Mouse (Mus musculus) neutrophil, adult 83 days (primary cell): Measurements from ENCODE around the gene Cym. TPM values are rescaled to one million over a fixed set of nuclear protein-coding genes. Genes with fewer than 3 reads are reported as not detected.

Experiments used
- total RNA-seq, 2 experiments: library from RNA; stranded (reverse); gene quantifications; one replicate each; pipeline ENCODE4 v1.2.4; 2023

The Cym gene
- total RNA-seq, result not detected

GRCm38 (mm10) chr3:107221608-107222007 lies at the start of gene Cym:
Gene Cym, minus strand, starts transcription at chr3:107221732.

DNA sequence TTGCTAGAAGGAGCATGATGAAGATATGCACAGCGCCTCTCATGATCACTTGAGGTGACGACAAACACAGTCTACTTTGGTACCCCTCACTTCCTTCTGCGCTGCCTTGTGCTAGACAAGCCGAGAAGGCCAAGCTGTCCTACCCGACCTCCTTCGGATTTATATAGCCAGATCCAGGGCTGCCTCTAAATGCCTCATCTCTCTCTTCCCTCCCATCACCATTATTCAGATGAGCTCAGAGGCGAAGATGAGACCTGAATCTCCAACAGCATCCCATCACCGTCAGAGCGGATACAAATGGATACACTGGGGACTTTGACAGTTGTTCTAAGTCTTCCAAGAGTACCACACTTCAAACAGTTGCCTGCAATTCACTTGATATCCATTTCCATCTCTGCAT lies 18.1 kb upstream of the Cym start, which contains the start of gene Prok1:
Gene Prok1 (minus strand): TSS at position 101 of the 400 bp plus-strand sequence.

GRCm38 (mm10) chr3:107230527-107230926 lies 9.0 kb upstream of the Cym start, which contains the start of gene A630076J17Rik:
Gene A630076J17Rik, plus strand, starts transcription at chr3:107230614.

GRCm38 (mm10) chr3:107182756-107183155 lies 38.8 kb downstream of the Cym start, which contains the start of gene Kcna10:
Gene Kcna10, plus strand, starts transcription at chr3:107183056.

Other genes with a start within 250 kb of the Cym start
- 1 to 10 TPM; 8.4 to 10.0 TPM for gene Kcna3, start 185.6 kb downstream of the Cym start, total RNA-seq
- not detected for gene Kcna2, start 120.6 kb downstream of the Cym start, total RNA-seq
- not detected for gene Kcna10, start 38.7 kb downstream of the Cym start, total RNA-seq
- not detected for gene A630076J17Rik, start 8.9 kb upstream of the Cym start, total RNA-seq
- not detected for gene Prok1, start 18.0 kb upstream of the Cym start, total RNA-seq
- 10 to 100 TPM; 45.8 to 49.7 TPM for gene Lamtor5, start 57.1 kb upstream of the Cym start, total RNA-seq
- gene Slc16a4, start 69.5 kb upstream of the Cym start, total RNA-seq, result under 1 TPM; 0.28 to 0.33 TPM
- gene Rbm15, start 111.9 kb upstream of the Cym start, total RNA-seq, result 10 to 100 TPM; 33.7 to 33.9 TPM
- gene Kcnc4, start 237.8 kb upstream of the Cym start, total RNA-seq, result not detected